Mouse (Mus musculus) liver, adult (tissue): ENCODE results near the gene Tbc1d23.

Experiments
- GATA4 ChIP-seq: IDR thresholded peaks from 2 replicates; pipeline ENCODE4 v1.6.1; 2014; ENCODE audit warnings: mild to moderate bottlenecking, low read length; ENCODE audit not compliant: insufficient replicate concordance

Tbc1d23 gene

DNA sequence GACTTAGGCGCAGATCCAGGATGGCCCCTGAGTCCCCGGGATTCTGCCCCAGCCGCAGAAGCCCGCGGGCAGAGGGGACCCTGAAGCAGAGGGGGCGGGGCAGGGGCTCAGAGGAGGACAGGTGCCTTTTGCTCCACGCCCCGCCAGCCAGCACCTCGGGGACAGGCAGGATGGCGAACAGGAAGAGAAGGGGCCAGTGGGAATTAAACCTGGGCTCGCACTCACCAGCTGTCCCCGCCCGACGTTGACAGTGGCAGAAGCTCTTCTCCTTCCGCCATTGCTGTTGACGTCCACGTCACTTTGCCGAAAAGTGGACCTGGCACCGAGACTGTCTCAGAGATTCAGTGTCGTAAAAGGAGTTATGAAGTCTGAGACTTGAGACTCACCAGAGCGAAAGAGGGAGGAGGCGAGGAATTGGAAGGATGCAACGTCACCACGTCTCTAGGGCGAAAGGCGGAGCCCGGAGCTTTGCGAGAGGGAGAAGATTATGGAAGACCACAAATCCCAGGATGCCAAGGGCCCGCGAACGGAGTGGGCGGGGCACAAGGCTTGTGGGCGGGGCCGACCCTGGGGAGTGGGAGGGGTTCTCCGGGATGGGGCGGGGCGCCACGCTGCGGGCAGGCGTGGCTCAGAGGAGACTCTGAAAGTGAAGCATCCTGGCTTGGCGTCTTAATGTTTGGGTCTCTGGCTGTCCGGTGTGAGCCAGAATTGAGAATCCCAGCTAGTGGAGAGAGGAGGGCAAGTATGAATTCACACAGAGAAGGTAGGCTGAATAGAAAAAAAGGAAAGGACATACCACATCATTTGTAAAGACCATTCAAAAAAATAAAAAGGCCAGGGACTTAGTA is at the start of gene Tbc1d23:
Gene Tbc1d23 (minus strand): TSS at position 416 of the 848 bp plus-strand sequence.
- TF ChIP-seq GATA4, result peak; percentile 36; the same call in 1 of the 2 replicates

DNA sequence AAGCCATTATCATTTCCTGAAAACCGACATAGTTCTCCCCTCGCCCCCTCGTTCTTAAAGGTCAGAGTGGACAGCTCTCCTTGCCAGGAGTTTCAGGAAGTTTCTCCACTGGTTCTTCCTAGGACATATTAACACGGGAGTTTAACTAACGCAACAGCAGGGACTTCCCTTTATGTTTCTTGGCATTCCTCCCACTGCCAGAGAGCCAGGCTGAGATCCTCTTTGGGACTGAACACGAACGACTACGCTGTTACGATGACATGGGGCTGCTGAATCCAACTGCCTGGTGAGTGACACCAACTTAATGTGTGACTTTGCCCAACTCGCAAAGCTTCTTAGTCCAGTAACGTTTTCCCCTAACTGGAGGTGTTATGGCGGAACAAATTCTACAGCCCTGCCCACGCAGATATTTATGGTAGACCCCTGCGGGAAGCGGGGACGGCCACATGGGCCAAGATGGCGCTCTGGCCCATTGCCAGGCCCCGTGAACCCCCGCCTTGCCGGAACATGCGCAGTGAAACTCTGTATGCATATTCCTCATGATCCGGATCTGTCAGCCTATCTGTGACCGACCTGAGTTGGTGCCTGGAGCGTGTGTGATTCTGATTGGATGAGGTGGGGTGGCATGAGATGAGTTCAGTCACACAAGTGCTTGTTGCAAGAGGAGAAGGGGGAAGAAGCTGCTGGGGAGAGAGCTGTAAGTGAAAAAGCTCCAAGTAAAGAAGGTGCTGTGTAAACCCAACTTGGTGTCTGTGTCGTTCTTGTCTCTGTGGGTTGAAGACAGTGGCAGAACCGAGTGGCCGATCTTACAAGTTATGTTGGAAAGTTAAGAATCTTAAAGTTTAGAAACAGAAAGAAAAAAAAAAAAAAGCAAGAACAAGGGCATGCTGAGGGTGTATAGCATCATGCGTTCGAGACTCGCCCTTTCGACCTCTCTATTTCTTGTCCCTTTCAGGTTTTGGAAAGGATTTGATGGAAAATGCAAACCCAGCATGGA is 49.2 kb upstream of the Tbc1d23 start:
- TF ChIP-seq GATA4, result no peak

DNA sequence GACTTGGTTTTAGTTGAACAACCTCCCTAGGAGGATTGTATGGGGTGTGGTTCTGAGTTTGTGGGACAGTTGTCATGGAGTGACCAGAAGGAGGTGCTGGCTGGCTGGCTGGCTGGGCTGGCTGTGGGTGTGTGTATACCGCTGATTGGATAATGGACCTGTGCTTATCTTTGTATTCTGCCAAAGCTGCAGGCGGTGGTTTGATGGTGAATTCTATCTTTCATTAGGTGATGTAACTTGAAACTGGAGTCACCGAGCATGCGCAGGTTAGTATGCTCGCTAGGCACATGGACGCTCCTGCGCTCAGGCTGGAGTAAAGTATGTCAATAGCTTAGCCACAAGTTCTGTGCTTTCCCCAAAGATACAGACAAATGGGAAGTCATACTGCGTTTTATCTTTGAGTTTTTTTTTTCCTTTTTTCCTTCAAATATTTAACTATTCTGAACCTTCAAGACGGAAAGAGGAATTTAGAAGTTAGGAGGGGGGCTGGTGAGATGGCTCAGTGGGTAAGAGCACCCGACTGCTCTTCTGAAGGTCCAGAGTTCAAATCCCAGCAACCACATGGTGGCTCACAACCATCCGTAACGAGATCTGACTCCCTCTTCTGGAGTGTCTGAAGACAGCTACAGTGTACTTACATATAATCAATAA is 47.8 kb upstream of the Tbc1d23 start:
- no peak for TF ChIP-seq GATA4

- TF ChIP-seq GATA4, result no peak
Measured at GRCm38 (mm10) chr16:57269751-57270150, 38.4 kb upstream of the Tbc1d23 start.

DNA sequence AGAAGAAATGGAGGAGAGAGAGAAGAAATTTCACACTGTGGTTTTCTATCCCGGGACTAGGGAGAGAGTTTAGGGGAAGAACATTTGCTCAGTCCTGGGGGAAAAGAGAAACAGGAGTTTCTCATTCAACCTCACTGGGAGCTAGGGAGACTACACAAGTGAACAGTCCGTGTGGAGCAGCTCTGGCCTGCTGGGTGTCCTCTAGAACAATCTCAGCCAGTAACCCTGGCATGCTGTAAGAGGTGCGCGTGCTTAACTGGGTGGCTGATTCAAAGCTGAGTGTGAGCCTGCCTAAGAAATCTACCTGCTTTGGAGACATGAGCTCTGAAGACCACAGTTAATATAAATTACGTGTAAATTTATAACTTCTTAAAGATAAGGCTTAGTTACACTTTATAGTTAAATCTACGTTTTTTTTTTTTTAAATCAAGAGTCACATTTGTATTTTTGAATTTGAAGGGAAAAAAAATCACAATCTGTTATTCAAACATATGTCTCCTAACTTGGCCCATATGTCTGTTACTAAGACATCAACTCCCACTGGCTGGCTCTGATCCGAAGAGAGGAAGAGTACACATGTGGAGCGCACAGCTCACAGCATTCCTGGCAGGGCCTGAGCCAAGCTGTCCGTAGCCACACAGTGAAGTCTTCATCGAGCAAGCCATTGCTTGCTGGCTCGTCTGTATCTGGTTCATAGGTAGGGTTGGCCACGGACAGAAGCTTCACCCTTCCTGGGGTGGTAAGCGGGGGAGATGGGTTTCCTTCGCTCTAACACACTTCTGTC is 36.9 kb upstream of the Tbc1d23 start:
- no peak for TF ChIP-seq GATA4

DNA sequence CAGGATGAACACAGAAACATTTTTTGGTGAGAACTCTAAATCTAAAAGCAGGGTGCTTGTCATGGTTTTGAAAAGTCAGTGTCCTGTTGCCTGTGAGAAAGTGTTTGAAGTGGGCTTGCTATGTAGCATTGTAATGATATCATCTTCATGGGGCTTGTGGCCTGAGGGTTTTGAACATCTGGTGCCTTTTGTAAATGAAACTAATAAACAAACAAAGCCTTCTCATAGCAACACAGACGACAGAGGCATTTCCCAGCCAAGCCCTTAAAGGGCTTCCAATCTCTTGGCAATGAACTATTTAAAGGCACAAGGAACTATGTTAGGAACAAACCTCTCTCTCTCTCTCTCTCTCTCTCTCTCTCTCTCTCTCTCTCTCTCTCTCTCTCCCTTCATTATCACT is 35.8 kb upstream of the Tbc1d23 start:
- no peak for TF ChIP-seq GATA4

GRCm38 (mm10) chr16:57260152-57260551 is 28.8 kb upstream of the Tbc1d23 start:
- no peak for TF ChIP-seq GATA4

DNA sequence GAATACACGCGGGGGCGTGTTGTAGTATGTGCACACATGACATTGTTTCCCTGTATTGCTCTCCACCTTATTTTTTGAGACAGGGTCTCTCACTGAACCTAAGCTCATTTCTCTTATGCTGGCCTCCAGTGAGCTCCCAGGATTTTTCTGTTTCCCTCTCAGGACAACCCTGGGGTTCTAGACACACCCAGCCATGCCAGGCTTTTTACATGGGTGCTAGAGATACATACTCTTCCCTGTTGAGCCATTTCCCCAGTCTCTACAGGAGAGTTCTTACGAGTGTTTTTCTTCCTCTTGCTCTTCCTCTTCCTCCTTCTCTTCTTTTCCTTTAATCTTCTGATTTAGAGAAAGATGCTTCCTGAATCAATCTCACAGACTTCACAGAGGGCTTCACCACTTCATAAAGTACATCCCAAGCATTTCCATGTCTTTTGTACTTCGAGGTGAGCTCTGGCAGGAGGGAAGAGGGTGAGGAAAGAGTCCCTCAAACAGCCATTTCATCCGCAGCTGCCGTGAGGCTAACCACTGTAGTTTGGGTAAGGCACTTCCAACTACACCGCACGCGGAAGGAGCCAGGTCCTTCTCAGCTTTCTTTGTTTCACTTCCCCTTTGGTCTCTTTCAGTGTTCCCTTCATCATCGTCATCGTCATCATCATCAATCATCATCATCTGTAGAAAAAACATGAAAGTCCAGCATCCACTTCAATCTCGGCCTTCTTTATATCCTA is 28.2 kb upstream of the Tbc1d23 start:
- TF ChIP-seq GATA4, result no peak

GRCm38 (mm10) chr16:57251589-57252421 is 20.5 kb upstream of the Tbc1d23 start:
- no peak for TF ChIP-seq GATA4

DNA sequence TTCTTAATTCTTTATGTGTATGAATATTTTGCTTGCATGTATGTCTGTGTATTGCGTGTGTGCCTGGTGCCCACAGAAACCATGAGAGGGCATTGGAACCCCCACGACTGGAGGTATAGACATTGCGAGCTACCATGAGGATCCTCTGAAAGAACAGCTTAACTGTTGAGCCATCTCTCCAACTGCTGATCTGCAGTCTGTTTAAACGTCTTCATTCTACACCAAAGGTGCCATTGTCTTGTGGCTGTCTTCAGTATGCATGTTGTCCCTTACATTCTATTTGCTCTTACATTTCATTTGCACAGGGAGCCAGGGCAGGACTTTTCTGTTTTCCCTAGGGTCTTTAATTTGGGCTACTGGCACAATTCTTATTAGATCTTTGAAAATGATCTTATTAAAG is 19.7 kb upstream of the Tbc1d23 start:
- no peak for TF ChIP-seq GATA4

DNA sequence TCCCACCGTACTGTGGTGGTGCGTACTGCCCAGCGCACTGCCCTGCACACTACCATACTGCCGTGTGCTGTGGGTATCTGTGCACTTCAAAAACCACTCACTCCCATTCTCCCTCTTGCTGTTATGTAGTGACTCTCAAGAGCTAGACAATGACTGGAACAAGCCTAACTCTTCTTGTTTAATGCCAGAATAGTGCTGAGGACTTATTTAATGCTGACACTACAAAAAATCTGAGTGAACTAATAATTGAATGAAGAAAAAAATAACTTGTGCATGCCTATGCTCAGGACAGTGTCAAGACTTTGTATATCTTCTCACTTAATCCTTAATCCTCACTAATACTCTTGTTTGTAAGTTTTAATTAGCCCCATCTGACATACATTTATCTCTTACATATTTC is 16.2 kb upstream of the Tbc1d23 start:
- TF ChIP-seq GATA4, result no peak

GRCm38 (mm10) chr16:57246596-57246995 is 15.3 kb upstream of the Tbc1d23 start:
- TF ChIP-seq GATA4, result no peak

- TF ChIP-seq GATA4, result no peak
Measured at GRCm38 (mm10) chr16:57243858-57244248, 12.5 kb upstream of the Tbc1d23 start.
